Mouse (Mus musculus) 3134 (cell line): ENCODE measurements around the gene Adgrg1.

Source experiments
- DNase-seq: peaks from one replicate; pipeline ENCODE4 v3.0.0-alpha.2; 2011; ENCODE audit warnings: low spot score; ENCODE audit not compliant: insufficient read length; ENCODE audit errors: extremely low read depth

Gene Adgrg1

DNA sequence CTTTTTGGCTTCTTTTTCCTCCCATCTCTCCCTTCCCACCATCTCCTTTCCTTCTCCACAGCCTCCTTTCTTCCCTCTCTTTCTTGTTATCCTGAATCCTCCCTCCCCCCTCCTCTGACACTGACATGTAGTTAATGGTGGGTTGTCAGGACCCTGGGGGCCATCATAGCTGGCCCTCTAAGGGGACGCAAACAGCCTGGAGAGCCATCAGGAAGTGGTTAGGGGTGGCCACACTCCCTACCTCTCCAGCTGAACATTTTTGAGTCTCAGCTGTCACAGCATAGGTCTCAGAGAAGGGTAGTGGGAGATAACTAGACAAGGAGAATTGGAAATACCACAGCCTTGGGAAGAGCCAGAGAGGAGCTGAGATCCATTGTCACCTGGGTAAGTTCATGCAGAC is 20.0 kb downstream of the Adgrg1 start:
- no peak for DNase-seq

DNA sequence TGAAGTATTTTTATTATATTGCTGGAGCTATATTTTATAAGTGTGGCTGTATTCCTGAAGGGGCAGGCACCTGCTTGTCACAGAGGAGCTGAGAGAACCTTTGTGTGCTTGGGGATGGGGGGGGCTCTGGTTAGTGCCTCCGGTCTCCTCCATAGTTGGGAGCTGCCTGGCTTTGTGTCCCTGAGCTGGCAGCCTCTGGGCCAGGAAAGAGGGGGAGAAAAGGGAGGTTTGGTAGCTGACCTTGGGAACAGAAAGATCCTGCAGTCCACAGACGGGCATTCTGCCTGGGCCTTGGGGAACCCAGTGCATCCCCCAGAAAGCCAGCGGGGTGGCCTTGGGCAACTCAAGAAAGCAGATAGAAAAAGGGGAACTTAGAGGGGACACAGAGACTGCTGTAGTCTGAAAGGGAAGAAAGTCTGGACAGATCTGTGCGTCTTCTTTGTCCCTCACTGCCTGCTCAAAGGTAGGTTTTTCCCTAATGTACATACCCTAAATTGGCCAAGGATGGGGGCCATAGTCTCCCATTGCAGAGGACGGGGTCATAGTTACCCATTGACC is 20.9 kb downstream of the Adgrg1 start:
- no peak for DNase-seq

DNA sequence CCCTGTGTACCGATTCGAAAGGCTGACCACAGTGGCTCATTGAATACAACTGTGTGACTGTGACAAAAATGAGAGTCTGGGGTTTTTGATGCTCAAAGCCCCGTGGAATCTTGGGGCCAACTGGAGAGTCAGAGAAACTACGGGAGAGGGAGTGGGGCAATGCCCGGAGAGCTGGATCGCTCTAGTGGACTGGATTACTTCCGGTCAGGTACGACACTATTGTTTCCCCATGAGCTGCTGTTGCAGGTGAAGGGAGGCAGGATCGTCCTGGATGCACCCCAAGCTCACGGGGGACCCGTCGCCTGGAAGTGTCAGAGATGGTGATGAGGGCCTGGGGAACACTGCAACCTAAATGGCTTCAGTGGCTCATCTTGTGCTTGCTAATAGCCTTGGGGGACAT is 21.5 kb downstream of the Adgrg1 start:
- DNase-seq = no peak

GRCm38 (mm10) chr8:94996899-94997856 is 22.6 kb downstream of the Adgrg1 start:
- DNase-seq = no peak

DNA sequence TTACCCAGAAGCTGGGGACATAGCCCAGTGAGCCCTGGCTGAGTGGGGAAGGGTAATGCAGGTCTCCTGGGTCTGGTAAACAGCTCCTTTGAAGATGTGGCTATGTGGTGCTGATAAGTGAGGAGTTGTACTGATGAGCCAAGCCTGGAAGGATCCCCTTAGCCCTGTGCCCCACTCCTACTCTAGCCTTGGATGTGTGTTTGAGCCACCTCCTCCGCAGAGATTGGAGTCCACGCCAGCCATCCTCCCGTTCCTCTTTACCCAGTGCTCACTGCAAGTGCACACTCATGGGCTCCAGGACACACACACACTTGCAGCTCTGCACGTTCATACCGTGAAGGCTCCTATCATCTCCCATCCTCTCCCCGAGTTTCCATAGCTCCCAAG is 23.3 kb downstream of the Adgrg1 start:
- DNase-seq = no peak

DNA sequence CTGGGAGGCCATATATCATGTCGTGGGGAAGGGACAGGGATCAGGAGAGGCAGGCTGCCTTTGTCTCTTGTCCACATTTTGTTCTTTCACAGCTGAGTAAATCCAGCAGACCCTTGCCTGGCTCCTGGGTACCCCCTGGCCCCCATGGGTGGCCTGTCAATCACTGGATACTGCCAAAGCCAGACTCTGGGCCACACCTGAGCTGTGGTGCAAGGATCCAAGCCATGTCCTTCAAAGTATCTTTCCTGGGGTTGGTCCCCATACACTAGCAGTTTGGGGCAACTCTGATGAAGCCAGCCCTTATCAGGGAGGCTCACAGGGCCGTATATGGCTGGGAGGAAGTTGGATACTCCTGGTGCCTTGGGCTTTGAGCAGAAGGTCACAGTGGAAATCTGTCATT is 23.9 kb downstream of the Adgrg1 start:
- DNase-seq = no peak

DNA sequence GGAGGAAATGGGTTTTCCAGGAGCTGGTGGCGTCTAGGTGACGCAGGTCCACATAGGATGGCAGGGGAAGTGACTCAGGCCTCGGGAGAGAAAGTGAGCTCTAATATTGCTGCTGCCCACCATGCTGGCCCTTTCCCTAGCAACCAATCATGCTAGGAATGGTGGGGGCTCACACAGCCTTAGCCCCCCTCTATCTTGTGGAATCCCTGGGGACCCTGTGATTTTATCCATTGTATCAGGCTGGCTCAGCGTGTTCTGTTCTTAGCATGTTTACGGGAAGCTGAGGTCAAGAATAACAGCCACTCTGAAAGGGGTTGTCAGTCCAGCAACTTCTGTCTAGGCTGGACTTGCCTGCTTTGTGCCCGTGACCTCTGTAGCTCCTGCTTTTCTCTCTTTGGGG is 24.5 kb downstream of the Adgrg1 start:
- DNase-seq = no peak

DNA sequence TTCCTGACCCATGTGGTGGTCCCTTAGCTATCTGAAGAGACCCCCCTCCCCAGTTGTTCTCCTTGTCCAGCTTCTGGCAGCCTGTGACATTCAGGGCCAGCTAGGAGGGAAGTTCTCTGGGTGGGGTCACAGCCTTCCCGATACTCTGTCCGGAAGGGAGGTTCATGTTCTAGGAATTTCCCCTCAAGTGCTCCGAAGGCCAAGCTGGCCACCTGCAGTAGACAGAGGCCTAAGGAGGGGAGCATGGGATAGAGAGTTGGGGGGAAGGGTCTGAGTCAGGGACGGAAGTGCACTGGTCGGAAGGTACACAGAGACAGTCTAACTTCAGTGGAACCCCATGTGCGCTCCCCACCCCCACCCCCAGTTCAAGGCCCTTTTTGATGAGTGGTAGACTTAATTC is 25.4 kb downstream of the Adgrg1 start:
- DNase-seq = no peak

GRCm38 (mm10) chr8:95000684-95001083 is 26.1 kb downstream of the Adgrg1 start:
- peak; percentile 45 for DNase-seq

- no peak for DNase-seq
Measured at GRCm38 (mm10) chr8:95001165-95001564, 26.6 kb downstream of the Adgrg1 start.

- DNase-seq = peak; percentile 54
Measured at GRCm38 (mm10) chr8:95001655-95002054, 27.1 kb downstream of the Adgrg1 start.

- no peak for DNase-seq
Measured at GRCm38 (mm10) chr8:95002089-95002655, 27.6 kb downstream of the Adgrg1 start.

DNA sequence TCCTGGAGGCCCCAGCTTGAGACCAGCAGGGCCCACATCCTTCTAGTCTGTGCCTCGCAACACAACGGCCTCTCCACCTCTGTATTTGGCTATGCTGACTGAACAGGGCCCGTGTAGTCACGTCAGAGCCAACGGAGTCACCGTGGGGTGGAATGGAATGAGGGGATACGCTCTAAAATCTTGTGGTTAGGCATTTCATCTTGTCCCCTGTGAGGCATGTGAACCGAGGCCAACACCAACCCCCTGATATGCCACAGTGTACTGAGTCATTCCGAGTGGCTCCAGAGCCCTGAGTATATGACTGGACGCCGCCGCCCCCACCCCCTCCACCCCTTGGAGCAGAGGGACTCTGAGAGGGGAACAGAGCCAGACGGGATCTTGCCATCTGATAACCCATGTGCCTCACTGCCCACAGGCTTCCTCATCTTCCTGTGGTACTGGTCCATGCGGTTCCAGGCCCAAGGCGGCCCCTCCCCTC is 37.9 kb downstream of the Adgrg1 start:
- peak; percentile 89 for DNase-seq

DNA sequence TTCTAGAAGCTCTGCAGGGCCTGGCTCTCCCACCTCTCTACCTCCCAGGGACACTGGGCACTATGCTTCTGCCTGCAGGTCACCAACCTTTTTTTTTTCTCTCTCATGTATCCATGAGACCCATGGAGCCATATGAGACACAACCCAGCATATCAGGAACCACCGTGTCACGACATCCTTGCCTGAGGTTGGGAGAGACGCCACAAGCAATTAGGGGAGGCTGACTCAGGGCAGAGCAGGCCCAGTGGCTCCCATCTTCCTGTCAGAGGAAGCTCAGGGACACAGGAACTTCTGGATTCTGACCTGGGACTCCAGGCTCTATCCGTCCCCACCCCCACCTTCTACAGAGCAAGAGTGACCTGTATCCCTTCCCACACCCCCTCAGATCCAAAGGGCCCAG is 41.3 kb downstream of the Adgrg1 start:
- no peak for DNase-seq

GRCm38 (mm10) chr8:95016684-95017083 is 42.1 kb downstream of the Adgrg1 start:
- DNase-seq = no peak

GRCm38 (mm10) chr8:95017451-95017850 is 42.9 kb downstream of the Adgrg1 start, which contains the start of gene Adgrg3:
Gene Adgrg3, plus strand, starts transcription at chr8:95017692.
- no peak for DNase-seq

- no peak for DNase-seq
Measured at GRCm38 (mm10) chr8:95017969-95018635, 43.6 kb downstream of the Adgrg1 start.

GRCm38 (mm10) chr8:95020293-95020777 is 45.8 kb downstream of the Adgrg1 start:
- no peak for DNase-seq

GRCm38 (mm10) chr8:95020821-95021220 is 46.3 kb downstream of the Adgrg1 start:
- DNase-seq = no peak

- no peak for DNase-seq
Measured at GRCm38 (mm10) chr8:95023201-95023600, 48.6 kb downstream of the Adgrg1 start.

- DNase-seq = no peak
Measured at GRCm38 (mm10) chr8:95024387-95024786, 49.8 kb downstream of the Adgrg1 start.
